ENCODE assay signal across 29 mouse cellular contexts in the genomic region with DNA sequence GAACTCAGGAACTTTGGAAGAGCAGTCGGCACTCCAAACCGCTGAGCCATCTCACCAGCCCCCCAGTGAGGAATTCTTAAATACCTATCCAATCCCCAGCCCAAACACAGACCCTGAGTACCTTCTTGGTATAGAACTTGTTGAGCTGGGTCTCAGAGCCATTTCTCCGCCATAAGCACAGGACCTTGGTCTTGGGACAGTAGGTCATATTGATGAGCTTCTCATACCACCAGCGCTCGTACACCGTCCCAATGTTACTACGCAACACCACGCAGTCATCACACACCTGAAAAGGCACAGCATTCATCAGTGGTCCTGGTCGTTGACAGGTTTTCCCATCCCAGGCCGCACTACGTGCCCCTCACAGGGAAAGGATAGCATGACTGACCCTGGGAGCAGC. TPM values are rescaled to one million over a fixed set of nuclear protein-coding genes. Genes with fewer than 3 reads are reported as not detected.
"Had no signal": no experiment of that assay in that cellular context is flagged by ENCODE, and none has a peak within 500 bp of the region (broad histone marks: within the 10 kb centered on the region; RNA-seq: fewer than 3 reads in every experiment).

No protein-coding gene starts in this region.

- H3K9me3 ChIP-seq: embryonic facial prominence, embryonic 10.5 days; embryonic facial prominence, embryonic 12.5 days; embryonic facial prominence, embryonic 13.5 days; embryonic facial prominence, embryonic 15.5 days; forebrain, embryonic 10.5 days; forebrain, embryonic 12.5 days; forebrain, embryonic 13.5 days; forebrain, embryonic 15.5 days had no signal

- H3K4me1 ChIP-seq: embryonic facial prominence, embryonic 12.5 days; embryonic facial prominence, embryonic 13.5 days; embryonic facial prominence, embryonic 15.5 days; forebrain, embryonic 12.5 days; forebrain, embryonic 13.5 days; forebrain, embryonic 15.5 days had no signal

- H3K4me3 ChIP-seq: embryonic facial prominence, embryonic 10.5 days; embryonic facial prominence, embryonic 12.5 days; embryonic facial prominence, embryonic 13.5 days; embryonic facial prominence, embryonic 15.5 days; erythroblast, embryonic 14.5 days; forebrain, embryonic 10.5 days; forebrain, embryonic 12.5 days; forebrain, embryonic 13.5 days; forebrain, embryonic 15.5 days; gastrocnemius, adult 2 months; heart, adult 2 months had no signal

- ATAC-seq: forebrain, embryonic 13.5 days; forebrain, embryonic 14.5 days; forebrain, embryonic 15.5 days; forebrain, embryonic 16.5 days; forebrain, postnatal 0 days had no signal

- H3K27me3 ChIP-seq: embryonic facial prominence, embryonic 12.5 days; embryonic facial prominence, embryonic 13.5 days; embryonic facial prominence, embryonic 15.5 days; forebrain, embryonic 12.5 days; forebrain, embryonic 13.5 days; forebrain, embryonic 15.5 days had no signal

- H3K27ac ChIP-seq: embryonic facial prominence, embryonic 10.5 days; embryonic facial prominence, embryonic 12.5 days; embryonic facial prominence, embryonic 13.5 days; embryonic facial prominence, embryonic 15.5 days; forebrain, embryonic 10.5 days; forebrain, embryonic 12.5 days; forebrain, embryonic 13.5 days; forebrain, embryonic 15.5 days; gastrocnemius, adult 2 months; heart, adult 2 months had no signal

- H3K9ac ChIP-seq: embryonic facial prominence, embryonic 12.5 days; embryonic facial prominence, embryonic 13.5 days; embryonic facial prominence, embryonic 15.5 days; forebrain, embryonic 12.5 days; forebrain, embryonic 13.5 days; forebrain, embryonic 15.5 days; forebrain, postnatal 0 days had no signal

- DNase-seq: cerebellum, adult 2 months; cerebellum, adult 8-10 months; cerebellum, adult 9-10 months; cerebellum, postnatal 10 days; cerebellum, postnatal 14 days; cerebellum, postnatal 25 days; cerebellum, postnatal 36 days; embryo, embryonic 11 days; forebrain, postnatal 0 days; gastrocnemius, adult 2 months; gastrocnemius, postnatal 10 days; gastrocnemius, postnatal 14 days; gastrocnemius, postnatal 25 days; gastrocnemius, postnatal 36 days; heart, adult 18-20 months; heart, adult 2 months had no signal

- H3K4me2 ChIP-seq: embryonic facial prominence, embryonic 12.5 days; embryonic facial prominence, embryonic 13.5 days; embryonic facial prominence, embryonic 15.5 days; forebrain, embryonic 12.5 days; forebrain, embryonic 13.5 days; forebrain, embryonic 15.5 days had no signal

RNA-seq across cellular contexts. Expression of a gene that starts 25.5 kb away (rescaled TPM):
- total RNA-seq: gastrocnemius, adult 18-20 months; gastrocnemius, postnatal 25 days; gastrocnemius, postnatal 36 days had no signal
- polyA plus RNA-seq: erythroblast, embryonic 14.5 days; forebrain, embryonic 10.5 days; forebrain, embryonic 11.5 days; forebrain, embryonic 13.5 days; forebrain, embryonic 14.5 days; forebrain, embryonic 15.5 days; forebrain, embryonic 16.5 days had no signal
